Mouse (Mus musculus): ENCODE results near the gene Cdk5.

Cdk5 gene

DNA sequence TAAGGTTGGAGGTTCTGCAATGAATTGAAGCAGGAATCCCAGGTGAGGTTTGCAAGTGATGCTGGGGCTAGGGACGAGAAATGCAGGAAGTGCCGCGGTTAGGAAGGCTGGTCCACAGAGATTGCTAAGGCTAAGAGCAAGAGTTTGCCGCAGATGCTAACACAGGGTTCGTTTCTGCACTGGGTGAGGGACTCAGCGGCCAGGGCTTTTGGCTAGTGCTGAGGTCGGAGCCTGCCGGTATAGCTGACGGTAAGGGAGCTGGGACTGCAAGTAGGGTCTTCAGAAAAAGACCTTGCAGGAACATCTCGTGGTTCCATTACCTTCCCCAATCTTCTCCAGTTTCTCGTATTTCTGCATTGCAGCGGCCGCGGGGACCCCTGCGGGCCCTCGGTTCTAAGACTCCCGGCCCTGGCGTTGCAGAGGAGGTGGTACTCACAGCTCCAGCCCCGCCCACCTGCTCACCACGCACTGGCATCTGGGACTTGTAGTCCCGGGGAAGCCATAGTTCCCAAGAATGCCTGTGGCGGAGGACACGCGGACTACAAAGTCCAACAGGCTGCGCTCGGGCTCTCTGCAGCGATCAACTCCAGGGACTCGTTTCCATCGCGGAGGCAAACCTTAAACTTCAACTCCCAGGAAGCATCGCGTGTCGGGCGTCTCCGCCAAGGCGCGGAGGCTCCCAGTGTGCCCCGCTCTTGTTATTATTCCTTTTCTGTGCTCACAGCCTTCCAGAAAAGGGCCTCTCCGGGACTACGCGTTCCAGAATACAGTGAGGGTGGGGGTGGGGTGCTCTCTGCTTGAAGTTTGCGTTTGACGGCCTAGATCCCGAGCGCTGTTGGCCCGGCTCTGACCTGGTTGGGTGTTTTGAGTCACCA is at the start of gene Cdk5, which contains the start of gene Slc4a2:
Gene Cdk5 (minus strand): TSS at position 402 of the 875 bp plus-strand sequence.
Gene Slc4a2 (plus strand): TSS at position 709 of the 875 bp plus-strand sequence.
- peak; percentile 100 for DNase-seq

DNA sequence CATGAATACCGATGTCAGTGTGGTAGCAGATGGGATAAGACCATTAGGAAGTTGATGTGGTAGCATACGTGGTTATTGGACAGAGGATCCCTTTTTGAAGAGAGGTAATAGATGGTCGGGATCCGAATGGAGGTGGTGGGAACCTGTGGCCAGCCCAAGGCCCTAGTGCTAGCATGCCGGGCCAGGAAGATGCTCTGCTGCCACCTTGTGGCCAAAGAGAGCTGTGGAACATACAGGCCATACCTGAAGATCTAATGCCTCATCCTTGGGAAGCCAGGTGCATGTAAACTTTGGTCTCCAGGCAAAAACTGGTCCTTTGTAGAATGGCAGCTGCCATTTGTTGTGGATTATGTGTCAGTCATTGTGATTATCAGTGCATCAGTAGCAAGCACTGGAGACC is 47.3 kb upstream of the Cdk5 start:
- peak; percentile 85 for DNase-seq

DNA sequence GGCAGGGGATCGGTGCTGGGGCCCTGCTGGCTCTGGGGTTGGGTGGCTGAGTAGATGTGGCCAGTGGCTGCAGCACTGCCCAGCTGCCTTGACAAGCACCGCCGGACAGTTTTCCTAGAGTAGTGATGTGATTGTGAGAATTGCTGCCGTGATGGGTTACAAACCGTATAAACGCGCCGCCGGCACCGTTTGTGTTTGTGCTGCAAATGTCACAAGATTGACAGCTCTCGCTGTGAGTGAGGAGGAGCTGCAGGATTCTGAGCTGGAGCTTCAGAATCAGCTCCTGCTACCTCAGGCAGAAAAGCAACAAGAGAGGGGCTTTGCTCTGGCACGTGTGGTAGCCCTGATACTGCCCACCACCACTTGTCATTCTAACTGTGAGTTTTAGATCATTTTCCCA is 43.4 kb upstream of the Cdk5 start:
- DNase-seq = no peak

DNA sequence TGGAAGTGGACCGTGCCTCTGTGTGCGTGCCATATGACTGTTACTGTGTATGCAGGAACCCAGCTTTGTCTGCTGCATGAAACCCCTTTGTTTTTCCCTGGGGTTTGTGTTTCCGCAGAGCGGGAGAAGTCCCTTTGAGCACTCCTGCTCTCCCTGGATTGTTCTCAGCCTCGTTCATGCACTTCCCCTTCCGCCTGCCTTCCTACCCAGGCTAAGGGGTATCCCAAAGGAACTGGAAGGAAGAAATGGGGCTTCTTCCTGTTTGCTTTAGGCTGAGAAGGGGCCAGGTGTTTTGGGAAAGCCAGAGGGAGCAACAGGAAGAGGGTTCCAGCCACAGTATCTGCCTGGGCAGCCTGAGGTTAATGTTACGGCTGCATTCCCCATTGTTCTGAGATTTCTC is 32.3 kb upstream of the Cdk5 start:
- no peak for DNase-seq

DNA sequence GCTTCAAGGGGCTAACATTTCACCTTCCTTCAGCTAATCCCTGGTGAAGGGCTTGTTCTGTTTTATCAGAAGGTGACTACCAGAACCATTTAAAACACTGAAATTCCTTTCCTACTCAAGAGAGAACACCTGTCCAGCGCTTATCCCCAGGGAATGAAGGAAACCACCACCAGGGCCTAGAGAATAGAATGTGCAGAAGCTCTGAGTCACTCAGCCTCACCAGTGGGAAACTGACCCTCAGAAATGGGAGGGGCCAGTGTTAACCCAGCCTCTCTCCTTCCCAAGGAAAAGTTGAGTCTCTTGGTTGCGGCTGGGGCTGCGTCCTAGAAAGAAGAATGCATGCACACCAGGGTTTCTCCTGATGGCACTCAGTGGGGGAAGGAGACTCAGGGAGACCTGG is 31.7 kb upstream of the Cdk5 start:
- no peak for DNase-seq

DNA sequence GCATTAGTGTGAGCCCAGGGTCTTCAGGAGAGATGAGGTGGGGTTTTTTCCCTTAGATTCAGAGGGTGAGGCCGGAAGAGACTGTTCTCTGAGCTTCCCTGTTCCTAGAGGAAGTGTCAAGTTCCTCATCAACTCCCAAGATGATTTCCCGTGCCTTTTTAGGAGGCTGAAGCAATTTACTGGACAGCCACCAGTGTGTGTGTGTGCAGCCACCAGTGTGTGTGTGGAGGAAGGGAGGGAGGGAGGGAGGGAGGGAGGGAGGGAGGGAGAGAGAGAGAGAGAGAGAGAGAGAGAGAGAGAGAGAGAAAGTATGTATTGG is 30.6 kb upstream of the Cdk5 start:
- no peak for DNase-seq

DNA sequence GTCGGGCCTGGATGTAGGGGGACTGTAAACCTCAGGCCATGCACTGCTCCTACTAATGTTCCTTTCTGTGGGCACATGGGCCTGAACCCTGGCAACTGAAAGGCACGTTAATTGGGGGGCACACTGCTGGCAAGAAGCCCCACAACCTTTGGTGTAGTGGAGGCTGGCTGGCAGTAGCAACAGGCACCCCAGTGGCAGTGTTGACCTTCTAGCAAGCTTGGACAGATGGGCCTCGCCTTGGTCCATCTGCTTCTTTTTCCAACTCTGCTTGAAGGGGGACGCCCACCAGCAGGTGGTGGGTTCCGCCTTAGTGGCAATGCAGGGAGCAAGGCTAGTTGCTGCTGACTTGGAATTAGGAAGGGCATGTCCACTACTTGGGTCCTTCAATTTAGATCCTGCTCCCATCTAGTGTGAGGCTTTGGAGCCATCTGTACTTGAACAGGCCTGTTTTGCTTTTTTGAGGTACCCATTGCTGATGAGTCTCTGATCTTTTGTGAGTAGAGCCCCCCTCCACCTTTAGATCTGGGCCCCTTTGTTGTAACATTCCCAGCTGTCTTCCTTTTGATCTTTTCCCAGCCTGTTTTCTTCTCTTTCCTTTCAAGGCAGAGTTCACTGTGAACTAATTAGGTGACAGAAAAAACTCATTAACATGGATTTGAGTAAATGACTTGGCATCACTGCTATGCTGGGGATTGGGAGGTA is 30.1 kb upstream of the Cdk5 start:
- DNase-seq = peak; percentile 91

DNA sequence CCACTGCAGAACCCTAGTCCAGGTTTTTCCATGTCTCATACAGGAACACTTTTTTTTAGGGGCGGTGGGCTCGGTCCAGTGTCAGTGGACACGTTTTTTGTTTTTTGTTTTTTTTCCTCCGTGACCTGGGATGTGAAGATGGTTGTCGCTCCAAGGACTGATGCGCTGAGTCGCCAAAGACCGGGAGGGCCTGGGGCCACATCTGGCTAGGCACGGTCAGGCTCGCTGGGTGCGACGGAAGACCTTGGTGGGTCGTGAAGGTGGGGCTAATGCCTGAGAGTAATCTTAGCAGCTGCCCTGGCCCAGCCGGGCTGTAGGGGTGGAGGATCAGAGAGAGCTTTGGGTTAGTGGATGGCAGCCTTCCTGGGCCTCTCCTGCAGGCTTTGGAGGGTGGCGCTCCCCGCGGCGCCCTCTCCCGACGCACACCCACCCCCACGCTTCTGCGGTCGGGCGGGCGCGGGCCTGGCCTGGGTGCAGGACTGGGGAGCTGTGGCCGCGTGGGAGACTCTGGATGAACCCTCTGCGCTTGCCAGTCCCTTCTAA is 29.4 kb upstream of the Cdk5 start:
- peak; percentile 75 for DNase-seq

DNA sequence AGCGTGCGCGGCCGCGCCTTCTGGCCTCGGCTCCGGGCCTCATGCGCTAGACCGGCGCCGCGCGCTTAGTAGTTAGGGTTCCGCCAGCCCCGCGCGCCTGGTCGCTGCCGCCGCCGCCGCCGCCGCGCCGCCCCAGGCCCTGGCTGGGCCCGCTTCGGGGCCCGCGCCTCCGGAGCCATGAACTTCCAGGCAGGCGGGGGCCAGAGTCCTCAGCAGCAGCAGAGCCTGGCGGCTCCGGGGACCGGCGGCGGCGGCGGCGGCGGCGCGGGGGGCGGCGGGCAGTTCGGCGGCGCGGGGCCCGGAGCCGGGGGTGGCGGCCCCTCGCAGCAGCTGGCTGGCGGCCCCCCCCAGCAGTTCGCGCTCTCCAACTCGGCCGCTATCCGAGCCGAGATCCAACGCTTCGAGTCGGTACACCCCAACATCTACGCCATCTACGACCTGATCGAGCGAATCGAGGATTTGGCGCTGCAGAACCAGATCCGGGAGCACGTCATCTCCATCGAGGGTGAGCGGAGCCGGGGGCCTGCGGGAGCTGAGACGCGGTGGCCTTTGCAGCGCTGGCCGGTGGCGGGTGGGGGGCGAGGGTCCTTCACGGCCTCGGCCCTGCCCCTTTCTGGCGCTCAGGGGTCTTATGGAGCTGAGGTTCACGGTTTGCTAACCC is 28.8 kb upstream of the Cdk5 start, which contains the start of gene Agap3:
Gene Agap3 (plus strand): TSS at position 148 of the 661 bp plus-strand sequence.
- no peak for DNase-seq

DNA sequence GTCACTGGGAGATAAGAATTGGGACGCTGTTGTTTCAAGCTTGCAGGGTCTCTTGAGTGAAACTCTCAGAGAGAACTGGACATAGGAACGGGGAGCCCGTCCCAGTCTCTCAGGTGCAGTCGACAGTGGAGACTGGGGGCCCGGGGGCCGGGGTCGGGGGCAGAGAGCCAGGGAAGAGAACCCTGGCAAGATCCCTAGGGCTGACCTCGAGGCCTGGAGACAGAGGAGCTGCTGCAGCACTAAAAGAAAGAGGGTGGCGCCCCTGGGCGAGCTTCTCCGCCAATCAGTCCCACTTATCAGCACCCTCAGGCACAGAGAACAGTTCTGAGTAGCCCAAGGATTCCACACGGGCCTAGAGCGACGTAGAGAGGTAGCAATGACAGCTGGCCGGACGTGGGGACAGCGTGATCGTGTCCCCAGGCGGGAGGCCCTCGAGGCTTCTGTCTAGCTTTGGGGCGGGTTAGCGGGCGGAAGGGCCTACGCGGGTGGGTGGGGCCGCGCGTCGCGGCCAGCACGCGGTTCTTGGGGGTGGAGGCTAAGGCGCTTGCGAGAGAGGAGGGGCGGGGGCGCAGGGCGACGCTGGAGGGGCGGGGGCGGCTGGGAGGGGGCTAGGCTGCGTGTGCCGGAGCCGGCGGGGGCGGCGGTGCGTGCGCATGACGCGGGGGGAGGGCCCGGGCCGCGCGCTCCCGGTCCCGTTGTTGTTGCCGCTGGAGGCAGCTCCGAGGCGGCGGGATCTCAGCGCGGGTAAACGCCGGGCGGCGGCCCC is 28.1 kb upstream of the Cdk5 start:
- DNase-seq = peak; percentile 83

DNA sequence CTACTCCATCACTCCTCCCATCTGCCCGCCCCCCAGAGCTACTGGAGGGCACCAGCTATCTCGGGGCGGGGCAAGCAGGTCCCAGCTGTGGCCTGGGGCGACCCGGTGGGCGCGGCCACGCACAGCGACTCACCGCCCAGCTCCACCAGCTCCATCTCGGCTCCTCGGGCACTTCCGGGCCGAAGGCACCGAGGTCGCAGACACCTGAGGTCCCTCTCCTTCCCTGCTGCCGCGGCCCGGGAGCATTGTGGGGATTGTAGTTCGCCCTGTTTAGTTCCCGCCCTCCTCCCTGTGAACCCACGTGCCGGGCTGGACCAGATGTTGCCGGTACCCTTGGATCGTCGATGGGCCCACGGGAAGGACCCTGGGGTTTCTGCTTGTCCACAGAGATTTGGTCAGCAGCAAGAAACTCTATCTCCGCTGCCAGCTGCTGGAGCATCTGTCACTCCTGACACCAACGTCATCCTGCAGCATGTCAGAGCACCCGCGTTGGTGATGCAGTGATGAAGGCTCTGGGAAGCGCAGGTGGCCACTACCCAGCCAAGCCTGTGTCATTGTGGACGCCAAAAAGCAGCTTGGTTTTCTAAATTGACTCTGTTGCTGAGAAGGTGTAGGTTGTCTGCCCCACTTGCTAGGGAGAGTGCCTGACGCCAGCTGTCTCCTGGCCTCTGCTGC is 24.4 kb upstream of the Cdk5 start, which contains the start of gene Tmub1:
Gene Tmub1 (minus strand): TSS at position 231 of the 675 bp plus-strand sequence.
- peak; percentile 87 for DNase-seq

DNA sequence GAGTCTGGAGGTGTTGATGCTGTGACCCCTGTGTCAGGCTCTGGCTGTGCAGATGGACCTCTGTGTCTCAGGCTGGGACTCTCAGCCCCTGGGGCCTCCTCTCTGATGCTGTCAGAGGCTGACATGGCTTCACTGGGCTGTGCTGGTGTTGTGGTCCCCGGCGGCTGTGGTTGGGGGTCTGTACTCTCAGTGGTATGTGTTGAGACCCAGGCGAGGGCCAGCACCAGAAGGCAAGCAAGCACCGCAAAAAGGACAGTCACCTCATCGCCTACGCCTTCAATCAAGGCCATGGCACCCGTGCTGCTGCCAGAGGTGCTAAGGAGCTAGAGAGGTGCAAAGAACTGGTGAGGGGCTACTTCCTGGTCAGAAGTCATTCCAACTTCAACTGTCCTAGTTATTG is 23.3 kb upstream of the Cdk5 start:
- peak; percentile 64 for DNase-seq

DNA sequence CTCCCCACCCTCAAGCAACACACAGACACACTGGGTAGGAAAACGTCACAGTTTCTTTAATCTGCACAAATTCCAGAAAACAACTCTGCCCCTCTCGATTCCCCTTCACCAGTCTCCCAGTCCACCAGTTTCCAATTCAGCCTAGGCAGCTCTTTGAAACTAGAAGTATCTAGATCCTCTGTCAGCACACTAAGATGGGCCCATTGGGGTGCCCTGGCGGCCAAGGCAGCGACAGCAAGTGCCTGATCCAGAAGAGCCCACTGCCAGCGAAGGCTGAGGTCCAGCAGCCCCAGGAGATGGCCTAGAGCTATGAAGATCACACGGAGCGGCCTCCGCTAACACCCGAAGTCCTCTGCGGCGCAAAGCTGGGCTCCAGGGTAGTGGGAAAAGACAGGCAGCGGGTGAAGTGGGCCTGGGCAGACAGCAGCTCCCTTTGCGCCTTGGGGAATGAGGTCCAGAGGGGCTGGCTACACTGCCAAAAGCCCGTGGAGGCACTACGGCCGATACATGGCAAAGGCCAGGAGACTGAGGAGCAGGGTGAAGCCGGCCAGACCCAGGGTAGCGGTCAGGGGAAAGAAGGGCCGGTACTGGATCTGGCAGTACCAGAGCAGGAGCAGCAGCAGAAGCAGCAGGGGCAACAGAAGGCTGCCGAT is 22.2 kb upstream of the Cdk5 start:
- DNase-seq = no peak

DNA sequence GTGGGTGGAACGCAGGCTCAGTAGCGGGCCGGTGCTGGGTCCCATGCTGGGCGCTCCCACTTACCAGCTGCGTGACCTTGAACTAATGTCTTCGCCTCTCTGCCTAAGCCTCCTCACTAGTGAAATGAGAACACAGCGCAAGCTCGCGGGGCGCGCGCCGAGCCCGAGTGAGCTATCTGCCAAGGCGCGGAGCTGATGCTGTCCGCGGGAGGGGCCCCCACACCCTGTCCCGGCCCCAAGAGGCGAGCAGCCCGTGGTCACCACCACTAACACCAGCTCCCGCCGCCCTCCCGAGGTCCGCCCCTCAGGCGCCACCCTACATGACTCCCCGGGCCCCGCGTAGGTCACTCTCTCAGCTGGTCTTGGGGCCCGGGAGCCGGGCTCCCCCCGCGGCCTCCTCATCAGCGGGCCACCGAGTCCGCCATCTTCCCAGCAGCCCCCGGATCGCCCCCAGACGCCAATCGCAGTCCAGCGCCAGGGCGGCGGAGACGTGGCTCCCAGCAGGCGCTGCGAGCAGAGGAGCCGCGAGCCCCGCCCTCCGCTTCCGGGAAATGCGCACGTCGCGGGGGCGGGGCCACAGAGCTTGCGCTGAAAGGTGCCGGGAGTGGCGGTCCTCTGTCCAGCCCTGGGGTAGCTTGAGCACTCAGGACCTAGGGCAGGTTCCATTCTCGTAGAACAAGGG is 21.6 kb upstream of the Cdk5 start, which contains the start of gene Fastk:
Gene Fastk (minus strand): TSS at position 542 of the 682 bp plus-strand sequence.
- DNase-seq = peak; percentile 93

DNA sequence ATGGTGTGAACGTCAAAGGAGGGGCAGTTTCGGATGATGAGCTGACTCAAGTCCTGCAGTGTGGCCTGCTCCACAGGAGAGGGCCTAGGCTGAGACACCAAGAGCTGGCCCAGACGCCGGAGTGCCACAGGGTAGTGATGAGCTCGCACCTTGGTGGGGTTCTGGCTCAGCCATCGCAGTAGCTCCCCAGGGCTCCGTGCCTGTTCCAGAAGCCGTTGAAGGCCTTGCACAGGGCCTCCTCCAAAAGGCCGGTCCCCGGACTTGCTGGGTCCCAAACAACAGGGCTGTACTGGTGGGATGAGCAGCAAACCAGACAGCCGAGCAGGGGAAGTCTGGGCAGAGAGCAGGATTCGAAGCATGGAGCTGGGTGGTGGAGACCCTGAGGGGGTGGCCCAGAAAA is 20.6 kb upstream of the Cdk5 start:
- DNase-seq = peak; percentile 57

DNA sequence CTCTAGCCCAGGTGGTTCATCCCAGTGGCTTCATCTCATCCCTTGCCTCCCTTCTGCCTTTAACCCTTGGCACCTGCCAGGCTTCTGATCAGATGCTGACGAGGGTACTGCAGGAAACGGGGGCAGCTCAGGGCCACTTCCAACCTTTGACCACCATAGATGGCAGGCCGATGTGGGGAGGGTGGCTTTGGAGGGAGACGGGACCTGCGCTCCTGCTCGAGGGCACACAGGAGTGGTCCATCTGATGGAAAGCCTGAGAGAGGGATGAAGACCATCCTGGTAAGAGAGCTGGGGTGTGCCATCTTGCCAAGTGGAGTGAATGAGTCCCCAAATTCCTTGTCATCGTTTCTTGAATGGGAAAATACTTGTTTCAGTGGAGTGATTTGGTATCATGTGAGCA is 19.9 kb upstream of the Cdk5 start:
- DNase-seq = peak; percentile 44

DNA sequence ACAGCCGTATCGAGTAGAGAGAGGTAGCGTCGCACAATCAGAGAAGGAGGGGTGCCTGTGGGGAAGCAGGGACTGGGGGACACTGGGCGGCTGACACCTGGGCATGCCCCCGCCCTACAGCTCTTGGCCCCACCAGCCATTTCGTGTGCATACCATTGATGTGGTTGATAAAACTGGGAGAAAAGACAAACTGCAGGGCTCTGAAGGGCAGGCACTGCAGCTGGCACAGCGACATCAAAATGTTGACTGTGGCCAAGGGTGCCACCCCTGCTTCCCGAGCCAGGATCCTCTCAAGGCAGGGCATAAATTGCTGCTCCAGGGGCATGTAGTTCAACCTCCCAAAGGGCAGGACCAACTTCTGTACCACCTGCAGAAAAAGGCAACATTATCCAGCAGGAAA is 18.7 kb upstream of the Cdk5 start:
- DNase-seq = no peak

DNA sequence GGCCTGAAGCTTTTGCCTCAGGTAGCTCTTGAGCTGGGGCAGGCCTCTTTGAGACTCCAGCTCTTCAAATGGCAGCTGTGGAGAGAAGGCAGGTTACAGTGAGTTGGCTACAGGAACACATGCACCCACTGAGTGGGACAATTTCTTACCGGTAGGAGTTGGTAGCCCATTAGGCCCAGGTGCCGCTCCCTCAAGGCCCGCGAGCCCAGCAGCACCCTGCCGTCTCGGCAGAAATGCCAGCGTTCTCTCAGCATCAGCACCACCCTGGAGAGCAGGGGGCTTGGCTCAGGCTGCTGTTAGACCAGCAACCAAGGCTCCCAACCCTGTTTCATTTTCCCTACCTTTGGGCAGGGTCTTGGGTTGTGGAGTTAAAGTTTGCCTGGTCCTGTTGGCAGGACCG is 17.9 kb upstream of the Cdk5 start:
- no peak for DNase-seq

DNA sequence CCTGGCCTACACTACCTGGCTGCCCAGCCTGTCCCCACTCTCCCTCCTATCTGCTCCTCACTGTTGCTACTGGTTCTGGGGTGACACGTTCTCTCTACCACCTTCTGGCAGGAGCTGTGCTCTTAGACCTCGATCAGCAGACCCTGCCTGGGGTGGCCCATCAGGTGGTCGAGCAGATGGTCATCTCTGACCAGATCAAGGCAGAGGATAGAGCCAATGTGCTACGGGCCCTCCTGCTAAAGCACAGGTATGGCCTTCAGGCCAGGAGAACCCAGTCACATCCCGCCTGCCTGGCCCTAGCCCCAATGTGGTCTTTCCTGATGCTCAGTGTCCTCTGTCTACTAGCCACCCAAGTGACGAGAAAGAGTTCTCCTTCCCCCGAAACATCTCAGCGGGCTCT is 10.7 kb upstream of the Cdk5 start:
- no peak for DNase-seq

DNA sequence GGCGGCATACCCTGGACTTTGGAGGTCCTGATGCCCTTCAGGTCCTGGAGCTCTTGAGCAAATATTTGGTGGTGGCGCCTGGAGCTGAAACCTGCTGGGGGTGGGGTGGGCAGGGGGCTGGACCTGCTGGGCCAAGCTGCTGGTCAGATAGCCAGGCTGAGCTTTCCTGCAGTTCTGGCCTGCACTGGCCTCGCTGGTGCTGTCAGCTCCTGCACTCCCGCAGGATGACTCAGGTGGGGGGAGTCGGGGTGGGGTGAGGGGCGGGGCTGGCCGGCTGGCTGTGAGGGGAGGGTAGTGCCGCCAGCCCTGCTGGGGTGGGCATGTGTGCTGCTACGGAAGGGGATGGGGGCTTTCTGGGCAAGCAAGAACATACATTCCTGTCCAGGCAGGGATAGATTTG is 5.3 kb upstream of the Cdk5 start:
- no peak for DNase-seq

DNA sequence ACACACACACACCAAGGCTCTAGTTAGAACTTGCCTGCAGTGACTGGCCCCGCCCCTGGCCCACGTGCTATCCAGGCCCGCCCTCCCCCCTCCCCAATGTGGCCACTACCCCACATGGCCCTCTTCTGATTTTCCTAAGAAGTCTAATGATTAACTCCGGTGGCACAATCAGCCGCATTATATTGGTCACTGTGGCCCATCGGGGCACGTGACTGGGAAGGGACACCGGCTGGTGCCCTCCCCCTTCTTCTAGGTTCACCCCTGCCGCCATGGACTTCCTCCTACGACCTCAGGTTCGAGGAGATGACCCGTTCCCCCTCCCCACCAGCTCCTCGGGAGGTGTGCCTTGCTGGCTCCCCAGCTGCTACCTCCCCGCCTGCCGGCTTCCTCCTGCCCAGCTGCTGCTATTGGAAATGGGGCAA is 4.7 kb upstream of the Cdk5 start:
- no peak for DNase-seq
